Mouse (Mus musculus) layer of hippocampus, postnatal 14 days (tissue): ENCODE results near the gene Txn1. TPM values are rescaled to one million over a fixed set of nuclear protein-coding genes. Genes with fewer than 3 reads are reported as not detected.

Experiments used
- DNase-seq, 2 experiments: peaks; one replicate each; pipeline ENCODE4 v3.0.0; 2021 to 2022; ENCODE audit warnings: low spot score in 2 of 2, mixed read lengths in 1 of 2
- long read RNA-seq, 2 experiments: library from polyadenylated mRNA; stranded (forward); transcript quantifications; one replicate each; pipeline ENCODE4 v2.0.0; 2021
- total RNA-seq, 2 experiments: library from RNA; stranded (reverse); gene quantifications; 2 replicates each; pipeline ENCODE4 v1.2.3; 2021

Gene Txn1
- 100 to 1,000 TPM; 151 to 152 TPM for total RNA-seq
- long read RNA-seq, experiment 1, transcript Txn1-201 (5 exons, 1,051 nt): major isoform, 38 of 40 reads
- long read RNA-seq, experiment 1, partial matches to known transcripts: 1 of 40 reads
- long read RNA-seq, experiment 1, other reads (novel, unspliced or antisense): 1 of 40 reads
- long read RNA-seq, experiment 2, transcript Txn1-201 (5 exons, 1,051 nt): major isoform, 132 of 138 reads
- long read RNA-seq, experiment 2, partial matches to known transcripts: 5 of 138 reads
- long read RNA-seq, experiment 2, other reads (novel, unspliced or antisense): 1 of 138 reads

- DNase-seq: peak; percentile 91 to 95
Observed at GRCm38 (mm10) chr4:57956029-57956960, at the start of gene Txn1. TSS of gene Txn1 (minus strand) at chr4:57956411.

GRCm38 (mm10) chr4:58003501-58003900 is 47.3 kb upstream of the Txn1 start:
- no peak for DNase-seq

DNA sequence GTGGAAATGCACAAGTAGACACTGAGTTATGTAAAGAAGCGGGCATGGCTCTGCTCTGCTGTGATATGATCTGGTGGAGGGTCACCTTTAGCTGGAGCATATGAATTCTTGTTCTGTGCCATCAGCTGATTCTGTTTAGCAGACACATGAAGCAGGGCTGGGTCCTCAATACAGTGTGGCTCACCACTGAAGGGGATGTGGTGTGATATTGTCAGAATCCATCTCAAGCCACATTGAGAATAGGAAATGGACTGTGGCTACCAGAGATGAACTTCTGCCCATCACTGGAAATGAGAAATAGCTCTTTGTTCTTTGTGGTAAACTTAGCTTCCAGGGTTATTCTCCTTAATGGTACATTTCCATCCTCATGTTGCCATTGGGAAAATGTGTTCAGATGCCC is 35.2 kb upstream of the Txn1 start:
- no peak for DNase-seq

DNA sequence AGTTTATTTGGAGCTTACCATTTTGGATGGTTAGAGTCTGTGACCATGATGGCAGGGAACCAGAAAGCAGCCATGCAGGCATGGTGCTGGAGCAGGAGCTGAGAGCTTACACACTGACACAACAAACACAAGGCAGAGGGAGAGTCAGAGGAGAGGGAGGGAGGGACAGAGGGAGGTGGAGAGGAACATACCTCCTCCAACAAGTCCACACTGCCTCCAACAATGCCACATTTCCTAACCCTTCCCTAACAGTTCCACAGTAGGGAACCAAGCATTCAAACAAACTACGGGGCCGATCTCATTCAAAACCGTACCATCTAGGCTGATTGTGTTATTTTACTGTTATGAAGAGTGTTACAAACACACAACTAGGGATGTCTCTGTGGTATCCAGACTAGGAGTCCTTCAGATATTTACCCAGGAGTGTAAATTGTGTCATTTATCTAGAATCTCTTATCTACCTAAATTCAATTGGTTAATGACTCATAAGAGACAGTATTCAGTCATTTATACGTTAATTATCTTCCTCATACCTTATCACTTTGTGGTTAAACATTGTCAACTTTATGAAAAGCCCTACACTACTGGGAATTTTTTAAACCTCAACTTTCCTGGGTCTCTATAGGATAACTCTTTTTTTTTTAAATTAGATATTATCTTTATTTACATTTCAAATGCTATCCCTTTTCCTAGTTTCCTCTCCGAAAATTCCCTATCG is 18.3 kb upstream of the Txn1 start:
- no peak for DNase-seq

- no peak for DNase-seq
Observed at GRCm38 (mm10) chr4:57973592-57974268, 17.5 kb upstream of the Txn1 start.

DNA sequence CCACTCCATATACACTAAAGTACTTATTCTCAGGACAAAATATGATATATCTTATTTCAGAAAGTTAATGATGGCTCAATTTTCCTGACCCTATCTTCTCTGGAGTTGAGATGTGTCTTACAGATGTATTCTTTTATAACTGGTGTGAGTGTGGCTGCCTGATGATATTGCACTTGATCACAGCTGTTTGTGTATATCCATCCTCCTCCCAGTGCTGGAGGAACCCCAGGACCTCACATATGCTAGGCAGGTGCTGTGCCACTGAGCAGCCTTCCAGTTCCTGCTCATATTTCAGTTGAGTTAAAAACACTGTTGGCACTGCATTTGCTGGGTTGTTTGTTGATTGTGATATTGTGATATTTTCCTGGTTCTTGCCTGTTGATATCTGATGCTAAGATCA is 14.1 kb upstream of the Txn1 start:
- no peak for DNase-seq

GRCm38 (mm10) chr4:57967195-57967594 is 11.0 kb upstream of the Txn1 start:
- DNase-seq: no peak

GRCm38 (mm10) chr4:57965516-57965915 is 9.3 kb upstream of the Txn1 start:
- no peak for DNase-seq

- peak in 1 of 2 experiments; percentile 28 for DNase-seq
Observed at GRCm38 (mm10) chr4:57964143-57964542, 7.9 kb upstream of the Txn1 start.

DNA sequence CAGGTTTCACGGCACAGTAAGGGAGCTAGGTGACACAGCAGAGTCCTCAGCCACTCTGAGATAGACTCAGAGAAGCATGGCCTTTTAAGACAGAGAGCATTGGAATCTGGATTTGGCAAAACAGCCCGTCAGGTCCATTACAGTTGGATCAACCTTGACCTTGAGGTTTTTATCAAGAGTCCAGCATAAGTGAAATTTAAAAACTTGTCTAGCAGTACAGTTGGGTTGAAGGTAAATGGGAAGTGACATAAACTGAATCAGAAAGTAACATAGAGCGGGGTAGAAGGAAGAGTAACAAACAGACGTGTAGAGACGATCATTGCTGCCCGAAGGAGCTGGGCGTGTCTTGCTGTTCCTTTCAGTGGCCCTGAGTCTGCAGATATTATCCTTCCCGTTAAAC is 2.8 kb upstream of the Txn1 start:
- DNase-seq: no peak

DNA sequence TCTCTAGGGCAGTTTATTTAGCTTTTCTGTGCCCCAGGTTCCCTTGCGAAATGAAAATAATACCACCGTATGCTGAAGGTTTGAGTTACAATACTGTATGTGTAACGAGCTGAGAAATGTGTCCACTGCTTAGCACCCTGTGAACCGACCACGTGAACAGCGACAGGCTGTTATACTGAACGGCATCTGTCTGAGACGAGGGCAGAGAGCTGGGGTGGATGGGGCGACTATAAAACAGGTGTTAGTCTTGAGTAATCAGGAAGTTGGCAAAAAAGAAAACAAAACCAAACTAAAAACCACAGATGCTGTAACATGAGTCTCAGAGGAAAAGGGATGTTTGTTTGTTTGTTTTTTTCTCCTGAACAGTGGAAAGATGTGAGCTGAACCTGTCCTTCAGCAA is 1.9 kb upstream of the Txn1 start:
- DNase-seq: no peak

- no peak for DNase-seq
Observed at GRCm38 (mm10) chr4:57957200-57958085, 1.2 kb upstream of the Txn1 start.

DNA sequence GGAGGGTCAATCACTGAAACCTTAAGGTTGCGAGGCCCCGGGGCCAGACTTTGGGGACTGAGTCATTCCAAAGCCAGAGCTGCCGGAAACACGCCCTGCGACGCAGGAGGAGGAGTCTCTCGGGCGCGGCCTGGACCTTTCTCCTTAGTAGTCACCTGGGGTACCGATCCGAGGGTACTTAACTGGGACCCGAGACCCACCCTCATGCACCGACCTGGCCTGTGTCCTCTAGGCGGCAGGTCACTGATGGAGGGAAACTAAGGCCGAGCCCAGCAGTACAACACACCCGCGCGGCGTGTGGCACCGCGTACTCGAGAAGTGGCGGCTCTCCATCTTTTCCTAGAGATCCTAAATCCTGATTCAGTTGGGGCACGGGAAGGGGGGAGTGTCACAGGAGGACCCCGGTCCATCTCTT is 660 bp downstream of the Txn1 start:
- peak; percentile 31 to 42 for DNase-seq

DNA sequence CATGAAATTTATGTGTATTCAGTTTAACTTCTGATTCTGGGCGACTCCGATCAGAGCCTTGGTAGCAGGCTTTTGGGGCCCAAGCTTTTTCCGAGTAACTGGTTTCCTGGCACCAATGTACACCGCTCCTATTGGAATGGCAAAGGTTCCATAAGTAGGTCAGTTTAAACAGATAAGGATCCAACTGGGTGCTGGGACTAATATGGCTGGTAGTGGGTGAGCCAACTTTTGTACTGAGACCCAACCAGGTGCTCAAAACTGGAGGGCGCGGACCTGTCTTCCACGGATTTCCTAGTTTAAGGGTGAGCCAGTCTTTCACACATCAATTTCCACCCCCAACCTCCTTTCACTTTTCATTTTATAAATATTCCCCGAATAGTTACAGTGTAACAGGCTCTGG is 1.2 kb downstream of the Txn1 start:
- no peak for DNase-seq

DNA sequence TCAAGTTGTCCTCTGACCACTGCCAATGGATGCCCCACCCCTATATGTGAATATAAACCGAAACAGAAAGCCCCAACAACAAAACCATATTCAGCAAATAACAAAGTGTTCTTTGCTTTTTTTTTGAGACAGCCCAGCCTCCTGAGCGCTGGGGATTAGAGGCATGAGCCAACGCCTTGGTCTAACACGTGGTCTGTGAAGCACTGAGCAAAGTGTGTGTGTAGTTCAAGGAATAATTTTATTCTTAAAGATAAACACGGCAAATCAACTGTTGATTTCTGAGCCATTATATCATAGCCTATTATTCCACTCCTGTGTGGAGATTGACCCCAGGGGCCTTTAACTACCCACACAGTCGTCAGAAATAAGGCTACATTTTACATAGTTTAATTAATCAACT is 1.6 kb downstream of the Txn1 start:
- DNase-seq: no peak

DNA sequence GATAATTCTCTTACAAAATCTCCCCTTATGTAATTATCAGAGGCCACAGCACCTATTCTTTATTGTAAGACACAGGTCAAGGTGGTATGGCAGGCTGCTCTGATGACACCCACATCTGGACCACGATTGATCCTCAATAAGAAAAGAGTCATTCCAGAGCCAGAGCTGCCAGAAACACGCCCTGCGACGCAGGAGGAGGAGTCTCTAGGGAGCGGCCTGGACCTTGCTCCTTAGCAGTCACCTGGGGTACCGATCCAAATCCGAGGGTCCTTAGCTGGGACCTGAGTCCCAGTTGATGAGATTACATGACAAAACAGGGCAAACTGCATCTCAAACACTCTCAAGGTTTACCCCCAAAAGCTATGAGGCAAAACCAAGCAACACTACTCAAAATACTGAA is 2.4 kb downstream of the Txn1 start:
- no peak for DNase-seq

DNA sequence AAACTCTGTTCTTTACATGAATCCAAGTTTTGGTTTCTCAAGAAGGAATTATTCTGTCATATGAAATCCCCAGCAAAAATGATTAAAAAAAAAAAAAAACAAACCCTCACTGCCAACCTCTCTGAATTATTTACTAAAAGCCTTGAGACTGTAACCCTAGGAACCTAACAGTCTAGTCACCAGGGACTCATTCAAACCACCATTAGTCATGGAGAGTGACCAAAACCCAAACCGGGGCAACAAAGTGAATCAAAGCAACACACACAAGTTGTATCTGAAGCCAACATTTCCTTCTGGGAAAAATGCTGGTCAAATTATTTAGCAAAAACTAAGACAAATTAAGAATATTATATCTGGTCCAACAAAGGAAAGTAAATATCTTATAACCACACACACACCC is 3.3 kb downstream of the Txn1 start:
- DNase-seq: no peak

DNA sequence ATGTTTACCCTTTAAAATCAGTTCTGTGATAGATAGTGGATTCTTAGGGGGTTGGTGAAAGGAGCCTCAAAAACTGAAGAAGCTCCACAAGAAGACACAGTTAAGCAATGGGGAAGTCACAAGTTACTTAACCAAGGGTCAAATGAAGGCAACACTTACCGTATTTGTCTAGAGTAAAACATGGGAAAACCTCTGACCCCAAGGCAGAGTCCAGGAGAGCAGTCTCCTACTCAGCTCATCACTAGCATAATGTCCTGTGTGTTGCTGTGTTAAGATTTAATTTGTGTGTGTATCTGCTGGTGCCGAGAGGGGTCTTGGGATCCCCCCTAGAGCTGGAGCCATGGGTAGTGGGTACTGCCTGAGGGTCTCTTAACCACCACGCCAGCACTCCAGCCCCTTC is 3.8 kb downstream of the Txn1 start:
- DNase-seq: no peak

DNA sequence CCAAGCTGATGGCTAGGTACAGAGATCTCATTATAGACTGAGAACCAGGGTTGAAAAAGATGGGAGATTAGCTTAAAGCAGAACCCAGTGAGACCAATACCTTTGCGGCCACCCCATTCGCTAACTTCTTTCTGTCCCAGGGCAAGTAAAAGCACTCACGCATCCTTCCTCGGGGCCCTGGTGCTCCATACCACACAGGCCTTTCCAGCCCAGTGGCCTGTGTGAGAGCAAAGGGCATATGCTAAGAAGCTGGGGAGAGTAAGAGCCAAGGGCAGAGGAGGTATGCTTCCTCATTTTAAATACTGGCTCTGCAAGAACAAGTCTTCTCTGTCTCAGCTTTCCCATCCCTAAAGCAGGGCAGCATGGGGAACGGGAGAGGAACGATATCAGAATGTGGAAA is 6.3 kb downstream of the Txn1 start:
- DNase-seq: no peak

DNA sequence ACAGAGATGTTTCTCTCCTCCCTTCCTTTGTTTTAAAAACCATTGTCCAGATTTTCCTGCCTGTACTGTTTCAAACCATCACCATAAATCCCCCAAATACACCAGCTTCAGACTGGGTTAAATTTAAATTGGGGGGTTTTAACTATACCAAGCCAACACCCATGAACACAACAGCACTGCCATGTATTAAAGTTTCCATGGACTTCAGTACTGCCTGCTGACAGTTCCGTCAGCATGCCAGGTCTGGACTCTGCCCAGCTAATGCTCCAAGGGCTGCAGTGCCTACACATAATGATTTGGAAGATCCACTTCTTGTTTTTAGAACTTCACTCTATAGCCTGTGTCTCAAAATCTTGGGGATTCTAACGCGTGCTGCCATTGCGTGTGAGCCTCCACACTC is 8.7 kb downstream of the Txn1 start:
- DNase-seq: no peak
